Mouse (Mus musculus) hindbrain, embryonic 12.5 days (tissue): Measurements from ENCODE around the gene Thegl. TPM values are rescaled to one million over a fixed set of nuclear protein-coding genes. Genes with fewer than 3 reads are reported as not detected.
"Not testable (repeated sequence)": the region's sequence is repeated elsewhere in the genome, so short reads cannot be mapped to it uniquely, and the experiment has no call there.

Source experiments
- ATAC-seq: fragments of 200-750 bp; cut with Nextera tagmentation; 2 replicates; pipeline ENCODE4 v1.8.0; 2017; ENCODE audit warnings: moderate TSS enrichment; ENCODE audit not compliant: low FRiP score
- H3K27ac ChIP-seq: fragments of 300-500 bp; sonication (generic); 2 replicates; pipeline ENCODE4 v1.5.1; 2016; ENCODE audit warnings: mild to moderate bottlenecking
- H3K27me3 ChIP-seq: fragments of 300-500 bp; sonication (generic); 2 replicates; pipeline ENCODE4 v1.6.1; 2016; ENCODE audit warnings: mild to moderate bottlenecking
- H3K36me3 ChIP-seq: fragments of 300-500 bp; sonication (generic); 2 replicates; pipeline ENCODE4 v1.6.1; 2016; ENCODE audit warnings: mild to moderate bottlenecking
- H3K4me1 ChIP-seq: fragments of 300-500 bp; sonication (generic); 2 replicates; pipeline ENCODE4 v1.6.1; 2016
- H3K4me2 ChIP-seq: fragments of 300-500 bp; sonication (generic); replicated peaks from 2 replicates; pipeline ENCODE4 v1.6.1; 2016; ENCODE audit warnings: mild to moderate bottlenecking
- H3K4me3 ChIP-seq: fragments of 300-500 bp; sonication (generic); 2 replicates; pipeline ENCODE4 v1.5.1; 2016; ENCODE audit warnings: mild to moderate bottlenecking
- H3K9ac ChIP-seq: fragments of 300-500 bp; sonication (generic); 2 replicates; pipeline ENCODE4 v1.6.1; 2016; ENCODE audit warnings: mild to moderate bottlenecking, moderate library complexity
- H3K9me3 ChIP-seq: fragments of 300-500 bp; sonication (generic); replicated peaks from 2 replicates; pipeline ENCODE4 v1.6.1; 2016; ENCODE audit warnings: mild to moderate bottlenecking
- WGBS: fragments of 180-500 bp; shearing (Covaris S2); methylation state at CpG from one replicate; pipeline ENCODE4 v1.1.7; 2016; 5-methylcytosine and 5-hydroxymethylcytosine counted together
- polyA plus RNA-seq: library from polyadenylated mRNA; unstranded; fragments of >200 nt; fragmentation: Nextera tagmentation; extraction: Ambion mirVana; gene quantifications from 2 replicates; pipeline ENCODE4 v1.2.1, GENCODE M21; 2016

Thegl gene
- polyA plus RNA-seq, result 0.32 and 0.36 TPM in 2 replicates

- H3K4me3 ChIP-seq, result peak within 1 kb of the TSS; percentile 52
- no peaks in the 10 kb centered on the region; the same call in 1 of the 2 replicates for H3K4me1 ChIP-seq
- 12% methylated on average over 57 of the region's 57 CpGs for WGBS
- peaks cover 10% of the 10 kb centered on the region; the same call in 1 of the 2 replicates for H3K27me3 ChIP-seq
- H3K36me3 ChIP-seq, result no peaks in the 10 kb centered on the region
- peak; percentile 99 for ATAC-seq
- H3K9me3 ChIP-seq, result no peaks in the 10 kb centered on the region
- no peak within 1 kb of the TSS for H3K27ac ChIP-seq
- peak within 1 kb of the TSS; percentile 32; the same call in 1 of the 2 replicates for H3K9ac ChIP-seq
- H3K4me2 ChIP-seq, result peak within 1 kb of the TSS; percentile 70
Observed at GRCm38 (mm10) chr5:77015544-77016482, at the start of gene Thegl. Gene Thegl (plus strand): TSS chr5:77016023.

GRCm38 (mm10) chr5:76969250-76969649, 46.6 kb upstream of the Thegl start:
- Histone ChIP-seq H3K36me3 (peaks cover 49% of the 10 kb centered on the region), H3K27ac (no peak overlapping the region), H3K9ac (no peak overlapping the region), H3K4me3 (no peak overlapping the region), H3K27me3 (no peaks in the 10 kb centered on the region), H3K4me2 (no peak overlapping the region), H3K4me1 (peaks cover 8% of the 10 kb centered on the region), H3K9me3 (no peaks in the 10 kb centered on the region)
- ATAC-seq, result no peak
- 86% methylated on average over 5 of the region's 5 CpGs for WGBS

- 92% methylated on average over 1 of the region's 1 CpGs for WGBS
- not testable (repeated sequence) for H3K4me3 ChIP-seq, H3K27ac ChIP-seq, H3K9ac ChIP-seq, H3K27me3 ChIP-seq, H3K4me2 ChIP-seq, H3K9me3 ChIP-seq, ATAC-seq
- Histone ChIP-seq H3K36me3 (peaks cover 36% of the 10 kb centered on the region), H3K4me1 (peaks cover 16% of the 10 kb centered on the region)
Observed at GRCm38 (mm10) chr5:76971115-76971514, 44.7 kb upstream of the Thegl start.

GRCm38 (mm10) chr5:76973488-76973887, 42.3 kb upstream of the Thegl start:
- Histone ChIP-seq H3K4me3 (peak overlapping the region; percentile 86), H3K27me3 (no peaks in the 10 kb centered on the region), H3K9me3 (no peaks in the 10 kb centered on the region), H3K36me3 (peaks cover 27% of the 10 kb centered on the region), H3K4me2 (peak overlapping the region; percentile 92), H3K9ac (0 out of 2 replicates have a peak overlapping the region, but pooled peaks have one; percentile 69), H3K4me1 (peaks cover 16% of the 10 kb centered on the region), H3K27ac (no peak overlapping the region)
- 78% methylated on average over 3 of the region's 3 CpGs for WGBS
- no peak for ATAC-seq

GRCm38 (mm10) chr5:76974207-76974553, 41.6 kb upstream of the Thegl start:
- 5% methylated on average over 17 of the region's 17 CpGs for WGBS
- peak overlapping the region; percentile 84; the same call in 1 of the 2 replicates for H3K27ac ChIP-seq
- H3K4me2 ChIP-seq, result peak overlapping the region; percentile 92
- H3K27me3 ChIP-seq, result no peaks in the 10 kb centered on the region
- ATAC-seq, result no peak; the same call in 1 of the 2 replicates
- peaks cover 26% of the 10 kb centered on the region for H3K36me3 ChIP-seq
- H3K9me3 ChIP-seq, result no peaks in the 10 kb centered on the region
- peak overlapping the region; percentile 86 for H3K4me3 ChIP-seq
- peak overlapping the region; percentile 69 for H3K9ac ChIP-seq
- H3K4me1 ChIP-seq, result peaks cover 16% of the 10 kb centered on the region

- peak within 1 kb of the TSS; percentile 81 for H3K9ac ChIP-seq
- peak; percentile 96 for ATAC-seq
- H3K27me3 ChIP-seq, result no peaks in the 10 kb centered on the region
- under 1% methylated on average over 60 of the region's 60 CpGs for WGBS
- H3K27ac ChIP-seq, result peak within 1 kb of the TSS; percentile 84
- H3K36me3 ChIP-seq, result peaks cover 27% of the 10 kb centered on the region
- peak within 1 kb of the TSS; percentile 86 for H3K4me3 ChIP-seq
- H3K4me2 ChIP-seq, result peak within 1 kb of the TSS; percentile 92
- H3K4me1 ChIP-seq, result peaks cover 16% of the 10 kb centered on the region
- H3K9me3 ChIP-seq, result no peaks in the 10 kb centered on the region
Observed at GRCm38 (mm10) chr5:76974554-76975285, 41.1 kb upstream of the Thegl start, which contains the start of gene Srp72. Gene Srp72 (plus strand): TSS chr5:76974683.

- H3K4me1 ChIP-seq, result peaks cover 16% of the 10 kb centered on the region
- H3K4me2 ChIP-seq, result peak overlapping the region; percentile 75
- no peaks in the 10 kb centered on the region for H3K27me3 ChIP-seq
- ATAC-seq, result no peak
- no peak overlapping the region for H3K9ac ChIP-seq
- no peaks in the 10 kb centered on the region for H3K9me3 ChIP-seq
- 89% methylated on average over 8 of the region's 8 CpGs for WGBS
- peak overlapping the region; percentile 86 for H3K4me3 ChIP-seq
- peaks cover 24% of the 10 kb centered on the region for H3K36me3 ChIP-seq
- no peak overlapping the region for H3K27ac ChIP-seq
Observed at GRCm38 (mm10) chr5:76975736-76976135, 40.1 kb upstream of the Thegl start.

- H3K36me3 ChIP-seq, result peaks cover 70% of the 10 kb centered on the region
- no peak for ATAC-seq
- 96% methylated on average over 11 of the region's 11 CpGs for WGBS
Observed at GRCm38 (mm10) chr5:76984015-76984414, 31.8 kb upstream of the Thegl start.

GRCm38 (mm10) chr5:76990789-76991188, 25.0 kb upstream of the Thegl start:
- Histone ChIP-seq H3K27ac (no peak overlapping the region), H3K36me3 (peaks cover 71% of the 10 kb centered on the region), H3K4me1 (no peaks in the 10 kb centered on the region), H3K4me2 (no peak overlapping the region), H3K9me3 (no peaks in the 10 kb centered on the region), H3K9ac (no peak overlapping the region), H3K4me3 (no peak overlapping the region), H3K27me3 (no peaks in the 10 kb centered on the region)
- WGBS, result 96% methylated on average over 3 of the region's 3 CpGs
- no peak for ATAC-seq

More at GRCm38 (mm10) chr5:76984015-76984414, 31.8 kb upstream of the Thegl start:
- Histone ChIP-seq H3K4me3 (no peak overlapping the region), H3K9me3 (no peaks in the 10 kb centered on the region), H3K27ac (no peak overlapping the region), H3K4me2 (no peak overlapping the region), H3K4me1 (no peaks in the 10 kb centered on the region), H3K27me3 (no peaks in the 10 kb centered on the region), H3K9ac (no peak overlapping the region)

GRCm38 (mm10) chr5:76993174-76993814, 22.5 kb upstream of the Thegl start:
- Histone ChIP-seq H3K27ac (no peak overlapping the region), H3K4me1 (no peaks in the 10 kb centered on the region), H3K27me3 (no peaks in the 10 kb centered on the region), H3K4me3 (no peak overlapping the region), H3K9me3 (no peaks in the 10 kb centered on the region), H3K9ac (no peak overlapping the region), H3K4me2 (no peak overlapping the region), H3K36me3 (peaks cover 73% of the 10 kb centered on the region)
- 94% methylated on average over 5 of the region's 5 CpGs for WGBS
- ATAC-seq, result no peak

GRCm38 (mm10) chr5:76998416-76998815, 17.4 kb upstream of the Thegl start:
- Histone ChIP-seq H3K9me3 (0 out of 2 replicates have a peak, but pooled peaks cover 5% of the 10 kb centered on the region), H3K27ac (no peak overlapping the region), H3K4me2 (no peak overlapping the region), H3K9ac (no peak overlapping the region), H3K27me3 (no peaks in the 10 kb centered on the region), H3K36me3 (peaks cover 63% of the 10 kb centered on the region), H3K4me3 (no peak overlapping the region), H3K4me1 (no peaks in the 10 kb centered on the region)
- 58% methylated on average over 5 of the region's 5 CpGs for WGBS
- ATAC-seq, result no peak

GRCm38 (mm10) chr5:77001192-77001591, 14.6 kb upstream of the Thegl start:
- Histone ChIP-seq H3K36me3 (peaks cover 44% of the 10 kb centered on the region), H3K4me1 (no peaks in the 10 kb centered on the region), H3K4me3 (no peak overlapping the region), H3K27me3 (no peaks in the 10 kb centered on the region), H3K9ac (no peak overlapping the region), H3K4me2 (no peak overlapping the region), H3K27ac (no peak overlapping the region), H3K9me3 (0 out of 2 replicates have a peak, but pooled peaks cover 5% of the 10 kb centered on the region)
- no peak for ATAC-seq
- 92% methylated on average over 17 of the region's 17 CpGs for WGBS
